Mouse (Mus musculus) liver, embryonic 14.5 days (tissue): ENCODE measurements around the gene Ndufaf8. TPM values are rescaled to one million over a fixed set of nuclear protein-coding genes. Genes with fewer than 3 reads are reported as not detected.
A peak's percentile ranks its signal among the peaks of the same experiment; 100 is the strongest.

Experiments
- ATAC-seq: fragments of 200-750 bp; cut with Nextera tagmentation; 2 replicates; pipeline ENCODE4 v1.8.0; 2017; ENCODE audit warnings: moderate number of reproducible peaks, mild to moderate bottlenecking, moderate library complexity; ENCODE audit not compliant: insufficient read depth
- DNase-seq, 3 experiments: peaks; one replicate each; pipeline ENCODE4 v3.0.0-alpha.2; 2012 to 2013; ENCODE audit warnings: low read depth in 3 of 3, low spot score in 3 of 3
- H3K27ac ChIP-seq: fragments of 300-500 bp; sonication (generic); 2 replicates; pipeline ENCODE4 v1.5.1; 2014; ENCODE audit warnings: moderate library complexity, mild to moderate bottlenecking, control low read depth, inconsistent platforms
- H3K27me3 ChIP-seq: fragments of 300-500 bp; sonication (generic); 2 replicates; pipeline ENCODE4 v1.6.1; 2014; ENCODE audit warnings: mild to moderate bottlenecking, low read length, moderate library complexity; ENCODE audit not compliant: control insufficient read depth, insufficient read depth
- H3K36me3 ChIP-seq: fragments of 300-500 bp; sonication (generic); replicated peaks from 2 replicates; pipeline ENCODE4 v1.6.1; 2014; ENCODE audit warnings: low read depth; ENCODE audit not compliant: control insufficient read depth, insufficient read depth
- H3K4me1 ChIP-seq, 2 experiments: fragments of 200-500 bp in 1 of 2; fragments of 300-500 bp in 1 of 2; sonication (generic) in 1 of 2; replicated peaks; 2 replicates each; pipeline ENCODE4 v1.6.1; 2012 to 2014; ENCODE audit warnings: antibody characterized with exemption in 1 of 2, inconsistent platforms in 1 of 2, low read length in 1 of 2; ENCODE audit not compliant: control insufficient read depth in 2 of 2, insufficient read depth in 2 of 2
- H3K4me2 ChIP-seq: fragments of 300-500 bp; sonication (generic); 2 replicates; pipeline ENCODE4 v1.6.1; 2014; ENCODE audit warnings: low read depth, mild to moderate bottlenecking, control low read depth, moderate library complexity
- H3K4me3 ChIP-seq, 2 experiments: fragments of 200-500 bp in 1 of 2; fragments of 300-500 bp in 1 of 2; sonication (generic) in 1 of 2; 2 replicates each; pipeline ENCODE4 v1.5.1; 2012 to 2014; ENCODE audit warnings: low read depth in 2 of 2, low read length in 2 of 2, mild to moderate bottlenecking in 2 of 2, control low read depth in 1 of 2, inconsistent platforms in 1 of 2, moderate library complexity in 1 of 2; ENCODE audit not compliant: insufficient read depth in 1 of 2
- H3K9ac ChIP-seq: fragments of 300-500 bp; sonication (generic); replicated peaks from 2 replicates; pipeline ENCODE4 v1.6.1; 2014; ENCODE audit warnings: mild to moderate bottlenecking, control low read depth, moderate library complexity
- H3K9me3 ChIP-seq: fragments of 300-500 bp; sonication (generic); 2 replicates; pipeline ENCODE4 v1.6.1; 2016; ENCODE audit warnings: low read length, mixed read lengths; ENCODE audit not compliant: control insufficient read depth
- CTCF ChIP-seq: IDR thresholded peaks from 2 replicates; pipeline ENCODE4 v1.5.1; 2016; ENCODE audit warnings: antibody characterized with exemption, low read depth, control low read depth
- EP300 ChIP-seq: IDR thresholded peaks from 2 replicates; pipeline ENCODE4 v1.6.1; 2016; ENCODE audit warnings: antibody characterized with exemption, low read depth
- whole genome bisulfite sequencing: fragments of 180-500 bp; shearing (Covaris S2); extraction: QIAGEN DNeasy Blood & Tissue Kit; methylation state at CpG from one replicate; pipeline ENCODE4 v1.1.7; 2014; ENCODE audit not compliant: insufficient replicate concordance; 5-methylcytosine and 5-hydroxymethylcytosine counted together
- microRNA-seq: library from miRNA; unstranded; fragments of <30 nt; microRNA quantifications from one replicate; pipeline ENCODE4, GENCODE M21; 2016
- polyA plus RNA-seq, 2 experiments: library from polyadenylated mRNA; depleted of rRNA in 1 of 2; stranded (reverse) in 1 of 2; unstranded in 1 of 2; fragments of >200 nt; fragmentation: Nextera tagmentation in 1 of 2; extraction: Ambion mirVana in 1 of 2; gene quantifications; 2 replicates each; pipeline versions ENCODE4 v1.2.1 to v1.2.3; 2012 to 2014

Ndufaf8 gene
- polyA plus RNA-seq, 2 experiments, result 20.3 to 52.9 TPM

DNA sequence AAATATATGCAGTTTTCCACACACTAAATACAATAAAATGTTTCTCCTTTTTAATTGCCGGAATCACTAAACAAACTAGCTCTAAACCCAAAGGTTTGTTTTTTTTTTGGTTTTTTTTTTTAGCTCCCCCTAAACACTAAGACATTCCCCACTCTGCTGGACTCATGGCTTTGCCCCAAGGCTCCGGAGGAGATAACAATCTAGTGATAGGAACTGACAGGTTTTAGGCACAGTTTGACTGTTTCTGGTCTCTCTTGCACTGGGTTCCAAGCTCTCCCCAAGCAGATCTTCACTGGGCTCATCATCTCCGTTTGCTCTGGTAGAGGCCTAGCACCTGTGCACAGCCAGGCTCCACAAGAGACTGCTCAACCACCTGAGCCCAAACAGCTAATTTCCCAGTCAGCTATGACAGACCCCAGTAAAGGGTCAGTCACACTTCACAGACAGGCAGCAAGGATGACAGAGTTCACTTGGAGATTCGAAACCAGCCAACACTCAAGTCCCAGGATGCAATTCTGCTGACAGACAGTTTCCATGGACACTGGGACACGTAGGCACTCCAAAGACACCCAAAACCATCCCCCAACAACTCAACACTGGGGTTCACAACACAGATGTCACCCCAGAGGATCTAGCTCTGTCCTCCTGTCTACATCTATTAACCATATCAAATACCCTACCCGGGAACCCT is 50.9 kb downstream of the Ndufaf8 start:
- Histone ChIP-seq H3K4me2 (peak overlapping the region; percentile 94), H3K4me3 (peak overlapping the region; percentile 79 to 85), H3K27me3 (no peaks in the 10 kb centered on the region), H3K27ac (peak overlapping the region; percentile 70; the same call in 1 of the 2 replicates), H3K9me3 (no peaks in the 10 kb centered on the region), H3K9ac (peak overlapping the region; percentile 88), H3K4me1 (peaks cover 14 to 18% of the 10 kb centered on the region in 2 experiments), H3K36me3 (no peaks in the 10 kb centered on the region)
- TF ChIP-seq CTCF (no peak), EP300 (no peak)
- 22% methylated on average over 6 of the region's 6 CpGs for WGBS
- ATAC-seq (no peak), DNase-seq (peak in 1 of 3 experiments; percentile 37)

Small RNA genes lying within 50 kb of the gene (microRNA-seq; reads per million reads assigned to microRNA genes)
- gene Gm25948, result not detected

Other genes with a start within 250 kb of the Ndufaf8 start
- gene Chmp6, start 185.5 kb upstream of the Ndufaf8 start, polyA plus RNA-seq (2012; rRNA removed), result 13.5 and 15.2 TPM in 2 replicates
- gene Chmp6, start 185.5 kb upstream of the Ndufaf8 start, polyA plus RNA-seq (2014; fragmentation: Nextera tagmentation; extraction: Ambion mirVana), result 25.2 and 27.2 TPM in 2 replicates
- gene Baiap2, start 156.2 kb upstream of the Ndufaf8 start, polyA plus RNA-seq (2012; rRNA removed), result 5.6 and 6.3 TPM in 2 replicates
- 4.2 and 4.8 TPM in 2 replicates for gene Baiap2, start 156.2 kb upstream of the Ndufaf8 start, polyA plus RNA-seq (2014; fragmentation: Nextera tagmentation; extraction: Ambion mirVana)
- 0.45 and 0.57 TPM in 2 replicates for gene Aatk, start 51.8 kb upstream of the Ndufaf8 start, polyA plus RNA-seq (2012; rRNA removed)
- gene Aatk, start 51.8 kb upstream of the Ndufaf8 start, polyA plus RNA-seq (2014; fragmentation: Nextera tagmentation; extraction: Ambion mirVana), result 0.13 and 0.27 TPM in 2 replicates
- gene Cep131, start 12.1 kb upstream of the Ndufaf8 start, polyA plus RNA-seq (2012; rRNA removed), result 2.3 and 4.4 TPM in 2 replicates
- gene Cep131, start 12.1 kb upstream of the Ndufaf8 start, polyA plus RNA-seq (2014; fragmentation: Nextera tagmentation; extraction: Ambion mirVana), result 2.4 and 2.7 TPM in 2 replicates
- gene Tepsin, start 197 bp upstream of the Ndufaf8 start, polyA plus RNA-seq (2012; rRNA removed), result 11.0 and 12.7 TPM in 2 replicates
- 4.2 and 4.4 TPM in 2 replicates for gene Tepsin, start 197 bp upstream of the Ndufaf8 start, polyA plus RNA-seq (2014; fragmentation: Nextera tagmentation; extraction: Ambion mirVana)
- gene Slc38a10, start 52.4 kb downstream of the Ndufaf8 start, polyA plus RNA-seq (2012; rRNA removed), result 15.9 and 21.0 TPM in 2 replicates
- gene Slc38a10, start 52.4 kb downstream of the Ndufaf8 start, polyA plus RNA-seq (2014; fragmentation: Nextera tagmentation; extraction: Ambion mirVana), result 21.8 and 23.3 TPM in 2 replicates
- gene Bahcc1, start 134.0 kb downstream of the Ndufaf8 start, polyA plus RNA-seq (2012; rRNA removed), result 1.5 and 1.6 TPM in 2 replicates
- gene Bahcc1, start 134.0 kb downstream of the Ndufaf8 start, polyA plus RNA-seq (2014; fragmentation: Nextera tagmentation; extraction: Ambion mirVana), result 0.75 and 1.2 TPM in 2 replicates
- 256 and 265 TPM in 2 replicates for gene Actg1, start 249.6 kb downstream of the Ndufaf8 start, polyA plus RNA-seq (2012; rRNA removed)
- gene Actg1, start 249.6 kb downstream of the Ndufaf8 start, polyA plus RNA-seq (2014; fragmentation: Nextera tagmentation; extraction: Ambion mirVana), result 451 and 544 TPM in 2 replicates